Mouse (Mus musculus) lung, adult 2 months (tissue): ENCODE results near the gene Tfip11. TPM values are rescaled to one million over a fixed set of nuclear protein-coding genes. Genes with fewer than 3 reads are reported as not detected.

Source experiments
- DNase-seq: peaks from one replicate; pipeline ENCODE4 v3.0.0; 2022
- H3K4me1 ChIP-seq: fragments of 200-500 bp; 2 replicates; pipeline ENCODE4 v1.6.1; 2011; ENCODE audit warnings: low read length; ENCODE audit not compliant: control insufficient read depth, insufficient read depth
- H3K4me3 ChIP-seq: fragments of 200-500 bp; replicated peaks from 2 replicates; pipeline ENCODE3; 2011; ENCODE audit warnings: low read depth, mild to moderate bottlenecking, control low read depth, low read length; ENCODE audit errors: extremely low read depth
- CTCF ChIP-seq: fragments of 200-500 bp; IDR thresholded peaks from 2 replicates; pipeline ENCODE4 v1.5.1; 2011; ENCODE audit warnings: mild to moderate bottlenecking, low read length, control low read depth; ENCODE audit not compliant: insufficient read depth
- POLR2A ChIP-seq: fragments of 200-500 bp; IDR thresholded peaks from 2 replicates; pipeline ENCODE4 v1.6.1; 2011; ENCODE audit warnings: low read depth, mild to moderate bottlenecking, control low read depth, low read length, borderline replicate concordance; ENCODE audit errors: extremely low read depth
- WGBS: fragments of 180-500 bp; shearing (Covaris S2); methylation state at CpG from one replicate; pipeline ENCODE4 v1.1.7; 2018; 5-methylcytosine and 5-hydroxymethylcytosine counted together
- polyA plus RNA-seq: library from polyadenylated mRNA; depleted of rRNA; stranded (reverse); fragments of >200 nt; gene quantifications from 2 replicates; pipeline ENCODE4 v1.2.3, GENCODE M21; 2012

Gene Tfip11
- polyA plus RNA-seq, 1 experiment, result 36.2 TPM

DNA sequence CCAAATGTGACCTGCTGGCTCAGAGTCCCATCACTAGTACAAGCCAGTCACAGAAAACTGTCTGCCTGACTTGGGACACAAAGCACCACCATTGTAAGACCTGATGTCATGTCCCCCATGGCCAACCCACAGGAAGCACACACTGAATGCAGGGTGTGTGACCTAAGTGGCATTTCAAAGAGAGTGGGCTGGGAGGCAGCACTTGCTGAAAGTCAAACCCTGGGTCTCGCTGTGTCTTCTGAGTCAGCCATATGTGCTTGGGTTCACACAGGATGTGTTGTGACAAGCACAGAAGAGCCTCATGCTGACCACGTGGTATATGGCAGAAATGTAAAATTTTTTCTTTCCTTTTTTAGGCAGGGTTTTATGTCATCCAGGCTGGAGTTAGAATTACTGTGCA lies 28.9 kb upstream of the Tfip11 start:
- DNase-seq, result no peak
- Histone ChIP-seq H3K4me1 (peaks cover 46% of the 10 kb centered on the region), H3K4me3 (no peak overlapping the region)
- TF ChIP-seq POLR2A, result no peak
- TF ChIP-seq CTCF, result no peak
- 45% methylated on average over 2 of the region's 2 CpGs for WGBS

DNA sequence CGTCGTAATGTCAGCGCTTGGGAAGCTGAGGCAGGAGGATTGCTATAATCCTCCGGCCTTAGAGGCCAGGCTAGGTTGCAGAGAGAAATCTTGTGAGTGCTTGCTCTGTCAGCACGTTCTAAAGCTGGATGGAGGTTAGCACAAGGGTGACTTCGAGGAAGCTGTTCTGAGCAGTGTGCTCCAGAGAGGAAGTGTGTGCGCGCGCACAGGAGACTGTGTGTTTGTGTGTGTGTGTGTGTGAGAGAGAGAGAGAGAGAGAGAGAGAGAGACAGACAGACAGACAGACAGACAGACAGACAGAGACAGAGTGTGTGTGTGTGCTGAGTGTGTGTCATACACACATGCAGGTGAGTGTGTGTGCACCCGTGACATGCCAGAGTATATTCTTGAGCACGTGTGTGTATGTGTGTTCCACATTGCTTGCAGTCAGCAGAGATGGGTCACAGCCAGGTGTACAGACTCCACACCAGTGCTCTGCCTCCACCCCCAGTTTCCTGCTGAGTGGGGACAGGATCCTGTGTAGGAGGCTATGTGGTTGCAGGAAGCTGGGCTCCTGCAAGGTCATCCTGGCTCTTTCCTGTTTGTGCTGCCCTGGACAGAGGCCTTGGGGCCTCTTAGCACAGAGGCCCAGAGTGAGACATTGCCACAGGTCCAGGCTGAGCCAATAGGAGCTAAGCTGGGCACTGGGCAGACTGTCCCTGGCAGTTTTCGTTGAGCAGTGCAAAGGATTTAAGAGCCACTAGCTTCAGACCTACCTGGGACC lies 27.8 kb upstream of the Tfip11 start:
- H3K4me3 ChIP-seq, result no peak overlapping the region
- WGBS, result 47% methylated on average over 12 of the region's 12 CpGs
- peaks cover 41% of the 10 kb centered on the region for H3K4me1 ChIP-seq
- DNase-seq, result no peak
- TF ChIP-seq CTCF (no peak), POLR2A (no peak)

DNA sequence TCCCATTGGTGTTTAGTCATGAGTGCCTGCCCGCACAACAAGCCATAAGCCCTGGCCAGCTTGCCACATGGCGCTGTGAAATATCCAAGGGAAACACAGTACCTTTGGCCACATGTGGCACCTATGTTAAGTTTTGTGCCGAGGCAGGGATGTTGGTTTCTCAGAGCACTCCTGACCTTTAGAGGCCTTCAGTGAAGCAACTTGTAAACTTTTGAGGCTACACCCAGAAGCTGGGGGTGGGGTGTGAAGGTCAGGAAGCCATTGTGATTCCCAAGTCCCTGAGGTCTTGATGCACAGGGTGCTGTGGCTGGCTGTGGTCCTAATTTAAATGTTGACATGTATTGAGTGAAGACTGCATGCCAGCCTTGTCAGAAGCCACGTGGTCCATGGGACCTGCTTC lies 26.8 kb upstream of the Tfip11 start:
- TF ChIP-seq POLR2A (no peak), CTCF (no peak)
- H3K4me3 ChIP-seq, result no peak overlapping the region
- no peak for DNase-seq
- peaks cover 38% of the 10 kb centered on the region for H3K4me1 ChIP-seq
- 63% methylated on average over 4 of the region's 4 CpGs for WGBS

DNA sequence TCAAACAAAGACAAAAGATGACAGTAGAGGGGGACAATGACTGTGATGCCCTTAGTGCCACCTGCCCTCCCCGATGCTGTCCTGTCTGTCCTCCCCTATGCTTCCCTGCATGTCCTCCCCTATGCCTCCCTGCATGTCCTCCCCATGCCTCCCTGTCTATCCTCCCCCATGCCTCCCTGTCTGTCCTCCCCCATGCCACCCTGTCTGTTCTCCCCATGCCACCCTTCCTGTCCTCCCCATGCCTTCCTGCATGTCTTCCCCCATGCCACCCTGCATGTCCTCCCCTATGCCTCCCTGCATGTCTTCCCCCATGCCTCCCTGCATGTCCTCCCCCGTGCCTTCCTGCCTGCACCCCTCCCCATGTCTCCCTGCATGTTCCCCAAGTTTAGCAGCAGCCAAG lies 26.0 kb upstream of the Tfip11 start:
- Histone ChIP-seq H3K4me3 (no peak overlapping the region), H3K4me1 (peaks cover 33% of the 10 kb centered on the region)
- DNase-seq, result no peak
- TF ChIP-seq POLR2A (no peak), CTCF (no peak)
- 63% methylated on average over 2 of the region's 2 CpGs for WGBS

DNA sequence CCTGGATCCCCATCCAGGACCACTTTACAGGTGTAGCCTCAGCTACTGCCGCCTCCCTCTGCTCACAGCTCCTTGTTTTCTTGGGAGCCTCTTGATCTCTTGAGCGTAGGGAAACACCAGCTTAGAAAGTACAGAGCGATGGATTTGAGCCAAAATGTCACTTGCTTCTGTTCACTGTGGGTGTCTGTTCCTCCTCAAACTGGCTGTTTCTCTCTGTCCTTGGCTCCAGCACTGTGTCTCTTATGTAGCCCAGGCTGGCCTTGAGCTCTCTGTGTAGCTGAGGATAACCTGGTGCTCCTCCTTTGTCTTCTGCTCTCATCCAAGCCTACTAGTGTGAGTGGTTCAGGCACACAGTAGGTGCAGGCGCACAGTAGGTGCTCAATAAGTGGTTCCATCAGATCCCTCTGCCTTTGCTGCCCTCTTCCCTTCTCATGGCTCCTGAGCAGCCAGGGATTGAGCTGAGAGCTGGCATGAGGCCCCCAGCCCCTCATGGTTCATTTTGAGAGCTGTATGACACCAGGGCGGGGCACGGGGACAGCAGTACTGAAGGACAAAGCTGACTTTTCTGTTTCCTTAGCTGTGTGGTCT lies 25.3 kb upstream of the Tfip11 start:
- no peak overlapping the region for H3K4me3 ChIP-seq
- peaks cover 32% of the 10 kb centered on the region for H3K4me1 ChIP-seq
- TF ChIP-seq POLR2A (no peak), CTCF (no peak)
- WGBS, result 77% methylated on average over 6 of the region's 6 CpGs
- no peak for DNase-seq

DNA sequence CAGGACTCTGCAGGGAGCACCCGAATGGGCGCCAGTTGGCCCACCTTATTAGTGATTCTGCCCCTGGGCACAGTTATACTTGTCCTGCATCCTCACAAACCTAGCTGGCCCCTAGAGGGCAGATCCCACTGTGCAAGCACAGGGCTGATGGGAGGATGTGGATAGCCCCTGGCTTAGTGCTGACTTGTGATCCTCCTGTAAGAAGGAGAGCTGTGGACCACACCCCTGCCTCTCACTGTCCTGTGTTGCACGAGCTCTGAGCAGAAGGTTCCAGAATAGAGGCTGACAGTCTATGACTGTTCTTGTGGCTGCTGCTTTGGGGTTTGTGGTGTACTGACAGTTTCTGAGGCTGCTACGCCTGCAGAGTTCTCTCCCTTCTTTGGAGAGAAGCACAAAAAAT lies 24.5 kb upstream of the Tfip11 start:
- 76% methylated on average over 4 of the region's 4 CpGs for WGBS
- peaks cover 30% of the 10 kb centered on the region for H3K4me1 ChIP-seq

DNA sequence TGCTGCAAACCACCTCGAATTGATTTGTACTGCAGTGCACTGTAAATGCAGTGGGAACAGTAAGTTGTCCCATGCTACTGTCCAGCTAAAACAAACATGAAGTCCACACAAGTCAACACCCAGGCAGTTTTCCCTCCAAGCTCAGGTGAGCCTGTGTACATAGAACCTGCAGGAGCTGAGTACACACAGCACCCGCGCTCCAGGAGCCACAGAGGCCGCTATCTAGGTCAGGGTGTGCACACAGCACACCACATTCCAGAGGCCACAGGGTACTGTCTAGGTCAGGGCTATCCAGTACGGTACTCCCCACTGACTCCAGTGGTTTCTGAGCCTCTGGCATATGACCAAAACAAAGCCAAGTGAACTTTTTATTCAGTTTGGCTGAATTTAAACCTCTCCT lies 23.8 kb upstream of the Tfip11 start:
- peaks cover 24% of the 10 kb centered on the region for H3K4me1 ChIP-seq
- TF ChIP-seq POLR2A, result no peak
- H3K4me3 ChIP-seq, result no peak overlapping the region
- 66% methylated on average over 5 of the region's 5 CpGs for WGBS
- DNase-seq, result no peak

More for the DNA sequence above, 24.5 kb upstream of the Tfip11 start:
- no peak for TF ChIP-seq CTCF
- TF ChIP-seq POLR2A, result no peak
- H3K4me3 ChIP-seq, result no peak overlapping the region
- no peak for DNase-seq

DNA sequence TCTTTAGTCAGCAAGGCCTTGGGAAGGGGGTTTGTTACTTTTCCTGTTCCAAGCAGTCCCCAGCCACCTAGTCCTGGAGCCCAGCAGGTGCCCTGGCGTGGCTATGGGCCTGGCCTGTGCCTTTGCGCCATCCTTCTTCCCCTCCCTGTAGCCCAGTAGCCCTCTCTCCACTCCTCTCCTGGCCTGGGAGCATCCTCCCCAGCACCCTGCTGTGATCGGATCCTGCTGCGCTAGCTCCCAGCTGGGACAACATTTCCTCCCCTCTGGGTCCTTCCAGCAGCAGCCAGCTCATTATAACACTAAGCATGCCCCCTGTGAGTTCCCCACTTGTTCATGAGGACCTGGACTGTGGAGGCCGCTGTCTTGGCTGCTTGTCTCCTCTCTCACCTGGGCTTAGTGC lies 20.3 kb upstream of the Tfip11 start:
- 83% methylated on average over 5 of the region's 5 CpGs for WGBS
- TF ChIP-seq CTCF (no peak), POLR2A (no peak)
- no peak for DNase-seq

DNA sequence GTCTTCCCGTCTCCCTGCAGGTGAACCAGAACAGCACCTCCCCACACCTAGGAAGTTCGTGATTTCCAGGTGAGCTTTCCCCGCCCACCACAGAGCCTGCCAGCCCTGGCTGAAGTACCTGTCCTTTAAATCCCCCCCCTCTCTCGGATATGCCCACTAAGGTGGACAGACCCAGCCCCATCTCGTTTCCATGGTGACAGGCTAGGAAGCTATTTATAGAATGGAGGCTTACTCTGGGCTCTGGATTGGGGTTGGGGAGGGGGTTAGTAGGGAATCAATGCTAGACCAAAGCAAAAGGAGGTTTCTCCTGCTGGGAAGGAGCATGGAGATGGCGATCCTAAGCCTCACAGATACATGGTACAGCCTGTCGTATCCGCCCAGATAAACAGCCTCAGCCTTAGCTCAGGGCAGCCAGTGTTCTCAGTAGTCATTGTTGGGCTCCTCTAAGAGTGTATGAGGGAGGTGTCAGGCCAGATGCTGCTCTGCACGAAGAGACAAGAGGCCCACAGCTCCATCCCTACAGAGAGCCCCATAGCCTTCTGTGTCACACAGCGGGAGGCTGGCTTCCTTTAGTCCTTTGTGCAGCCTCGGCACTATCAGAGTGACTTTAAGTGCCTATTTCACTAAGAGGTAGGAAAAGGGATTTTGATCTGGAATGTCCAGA lies 12.8 kb upstream of the Tfip11 start:
- no peak for DNase-seq
- H3K4me3 ChIP-seq, result no peak overlapping the region
- TF ChIP-seq POLR2A, result no peak
- no peak for TF ChIP-seq CTCF
- 76% methylated on average over 11 of the region's 11 CpGs for WGBS
- H3K4me1 ChIP-seq, result no peaks in the 10 kb centered on the region; the same call in 1 of the 2 replicates

More for the DNA sequence above, 20.3 kb upstream of the Tfip11 start:
- H3K4me3 ChIP-seq, result no peak overlapping the region
- peaks cover 2% of the 10 kb centered on the region; the same call in 1 of the 2 replicates for H3K4me1 ChIP-seq

DNA sequence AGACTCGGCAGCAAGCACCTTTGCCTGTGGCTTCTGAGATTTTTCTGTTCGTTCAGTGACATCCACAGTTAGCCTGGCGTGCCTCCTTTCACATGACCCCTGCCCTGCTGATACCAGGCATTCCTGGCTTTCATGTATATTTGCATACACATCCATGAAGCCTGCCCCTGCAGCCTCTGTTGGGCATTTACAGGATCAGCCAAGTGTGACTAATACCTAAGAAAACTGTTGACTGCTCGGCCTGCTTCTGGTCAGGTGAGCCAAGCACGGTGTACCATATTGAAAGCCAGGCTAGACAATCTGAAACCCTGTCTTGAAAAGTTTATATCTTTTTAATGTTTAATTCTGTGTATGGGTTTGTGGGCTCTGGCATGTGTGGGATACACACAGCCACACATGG lies 9.7 kb upstream of the Tfip11 start:
- WGBS, result 85% methylated on average over 5 of the region's 5 CpGs
- no peaks in the 10 kb centered on the region; the same call in 1 of the 2 replicates for H3K4me1 ChIP-seq
- no peak for TF ChIP-seq CTCF
- no peak for TF ChIP-seq POLR2A
- no peak for DNase-seq
- H3K4me3 ChIP-seq, result no peak overlapping the region
